Mouse (Mus musculus) gastrocnemius, postnatal 10 days (tissue): ENCODE data around the gene Gm6401. TPM values are rescaled to one million over a fixed set of nuclear protein-coding genes. Genes with fewer than 3 reads are reported as not detected.
"Not testable (repeated sequence)": the region's sequence is repeated elsewhere in the genome, so short reads cannot be mapped to it uniquely, and the experiment has no call there.

ENCODE experiments used
- DNase-seq: peaks from one replicate; pipeline ENCODE4 v3.0.0; 2021; ENCODE audit warnings: mixed read lengths
- long read RNA-seq, 2 experiments: library from polyadenylated mRNA; stranded (forward); transcript quantifications; one replicate each; pipeline ENCODE4 v2.0.0; 2021
- total RNA-seq, 2 experiments: library from RNA; stranded (reverse); gene quantifications; 2 replicates each; pipeline ENCODE4 v1.2.3; 2021

The Gm6401 gene
- not detected for total RNA-seq
- long read RNA-seq, experiment 1: 0 reads
- long read RNA-seq, experiment 2: 0 reads

GRCm38 (mm10) chr14:41967827-41968226, at the start of gene Gm6401:
Gene Gm6401, minus strand, starts transcription at chr14:41967927.
- not testable (repeated sequence) for DNase-seq

GRCm38 (mm10) chr14:41983225-41983624, 15.5 kb upstream of the Gm6401 start, which contains the start of gene Gm3543:
Gene Gm3543, minus strand, starts transcription at chr14:41983325.
- not testable (repeated sequence) for DNase-seq

GRCm38 (mm10) chr14:41968596-41968995, 869 bp upstream of the Gm6401 start:
- not testable (repeated sequence) for DNase-seq

GRCm38 (mm10) chr14:41964095-41964494, 3.6 kb downstream of the Gm6401 start:
- not testable (repeated sequence) for DNase-seq

- DNase-seq: not testable (repeated sequence)
These were observed 24.0 kb downstream of the Gm6401 start, which contains the start of gene 1700024B05Rik for GRCm38 (mm10) chr14:41943695-41944094. Gene 1700024B05Rik, plus strand, starts transcription at chr14:41943995.

GRCm38 (mm10) chr14:41924649-41925048, 43.1 kb downstream of the Gm6401 start, which contains the start of gene 1700049E17Rik1:
Gene 1700049E17Rik1, plus strand, starts transcription at chr14:41924949.
- DNase-seq: not testable (repeated sequence)

Other genes starting within 250 kb of the Gm6401 start
- gene Gm7929, start 217.3 kb downstream of the Gm6401 start, total RNA-seq: not detected
- gene Gm47189, start 195.5 kb downstream of the Gm6401 start, total RNA-seq: not detected
- gene Gm7980, start 60.6 kb downstream of the Gm6401 start, total RNA-seq: not detected
- gene 1700049E17Rik1, start 43.0 kb downstream of the Gm6401 start, total RNA-seq: not detected
- gene 1700024B05Rik, start 23.9 kb downstream of the Gm6401 start, total RNA-seq: not detected
- not detected for gene Gm3543, start 15.4 kb upstream of the Gm6401 start, total RNA-seq
- gene Gm7951, start 149.4 kb upstream of the Gm6401 start, total RNA-seq: not detected
- not detected for gene Gm17027, start 194.7 kb upstream of the Gm6401 start, total RNA-seq
- gene Gm3573, start 222.9 kb upstream of the Gm6401 start, total RNA-seq: not detected